In genomic region chr3:28558328-28558871, GRCm38 (mm10) we compare ENCODE assay signal across 8 mouse cellular contexts.
DNase-seq lines count a peak whose midpoint lies in the region; ATAC-seq and TF ChIP-seq lines count a peak whose summit lies in the region.

No protein-coding gene starts in this region.

- ATAC-seq in frontal cortex, adult (ENCODE audit: low TSS enrichment): peak; percentile 79

- intact Hi-C loops in gastrocnemius, adult 2 months (cut with DNase I): no loop called here
- intact Hi-C loops in left cerebral cortex, postnatal 36 days (cut with DNase I): loop anchor here (5.0 kb wide), 1 partner anchor 296 kb away; the partner anchor contains the start of gene Tnik

- H3K27ac ChIP-seq in gastrocnemius, adult 2 months: 0 out of 2 replicates have a peak overlapping the region, but pooled peaks have one; percentile 16

- no peak for TF ChIP-seq CTCF in gastrocnemius, adult 2 months (IDR thresholded peaks at IDR 0.05)

- peak; percentile 36 for DNase-seq in gastrocnemius, adult 2 months
- no peak for DNase-seq in gastrocnemius, postnatal 4 days (ENCODE audit: low spot score in 2 of 2)
- peak; percentile 92 for DNase-seq in brain, adult 2 months (ENCODE audit: low read depth, low spot score)
- DNase-seq in left cerebral cortex, postnatal 36 days (ENCODE audit: low spot score in 2 of 2): peak; percentile 76 to 81
- peak; percentile 75 for DNase-seq in right cerebral cortex, postnatal 25 days
- DNase-seq in thymus, postnatal 0 days (ENCODE audit: low spot score): no peak
- DNase-seq in adrenal gland, postnatal 10 days: no peak

- H3K4me3 ChIP-seq in gastrocnemius, adult 2 months: no peak overlapping the region

Comparison
In these comparisons a context has a peak if more than half of its experiments do, and no peak if none do; other contexts are left out.
1. DNase-seq: peak in gastrocnemius, adult 2 months (single experiment), brain, adult 2 months (single experiment), left cerebral cortex, postnatal 36 days (2 of 2) and right cerebral cortex, postnatal 25 days (single experiment); none in gastrocnemius, postnatal 4 days (0 of 2), thymus, postnatal 0 days (single experiment) and adrenal gland, postnatal 10 days (single experiment).